Mouse (Mus musculus) layer of hippocampus, adult 2 months (tissue): ENCODE data around the gene Anp32b. TPM values are rescaled to one million over a fixed set of nuclear protein-coding genes. Genes with fewer than 3 reads are reported as not detected.

ENCODE experiments used
- DNase-seq, 2 experiments: peaks; one replicate each; pipeline ENCODE4 v3.0.0; 2022; ENCODE audit warnings: low spot score in 2 of 2
- H3K27ac ChIP-seq: fragments of 200-600 bp; 2 replicates; pipeline ENCODE4 v1.8.1; 2022
- H3K4me3 ChIP-seq: fragments of 200-600 bp; 2 replicates; pipeline ENCODE4 v1.8.1; 2022; ENCODE audit warnings: mild to moderate bottlenecking
- CTCF ChIP-seq: fragments of 200-600 bp; conservative IDR thresholded peaks from 2 replicates; pipeline ENCODE4 v1.8.1; 2022; ENCODE audit warnings: antibody characterized with exemption, mild to moderate bottlenecking, moderate library complexity
- total RNA-seq, 2 experiments: library from RNA; stranded (reverse); gene quantifications; 2 replicates each; pipeline ENCODE4 v1.2.3; 2021

Anp32b gene
- total RNA-seq, 2 experiments from 2014 or later = 54.4 to 56.5 TPM

DNA sequence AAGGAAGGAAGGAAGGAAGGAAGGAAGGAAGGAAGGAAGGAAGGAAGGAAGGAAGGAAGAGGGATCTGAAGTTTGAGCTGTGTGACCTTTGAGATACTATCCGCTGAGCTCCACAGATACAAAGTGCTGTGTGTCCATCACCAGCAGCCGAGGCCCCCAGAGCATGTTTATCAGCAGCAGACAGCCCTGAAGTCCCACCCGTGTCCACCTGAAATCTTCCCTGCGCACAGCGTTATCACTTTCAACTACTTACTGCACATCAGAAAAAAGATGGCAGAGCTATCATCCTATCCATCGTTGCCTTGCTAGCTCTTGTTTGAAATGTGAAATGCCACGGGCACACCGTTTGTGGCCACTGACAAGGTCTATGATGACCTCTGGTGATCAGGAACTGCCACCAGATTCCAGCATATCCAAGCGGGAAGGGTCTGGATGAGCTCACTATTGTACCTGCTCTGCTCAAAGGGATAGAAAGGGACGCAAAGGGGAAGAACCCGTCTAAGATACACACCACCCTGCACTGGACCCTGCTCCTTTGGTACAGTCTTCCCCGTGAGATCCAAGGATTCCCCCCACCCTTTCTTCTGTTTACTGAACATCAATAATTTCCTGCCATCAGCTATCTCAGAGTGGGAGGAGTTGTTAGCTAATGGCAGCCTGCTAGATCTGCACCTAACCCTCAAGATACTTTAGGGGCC, 18.2 kb upstream of the Anp32b start:
- TF ChIP-seq CTCF = no peak
- H3K27ac ChIP-seq = no peak overlapping the region
- DNase-seq = no peak
- no peak overlapping the region for H3K4me3 ChIP-seq

- Histone ChIP-seq H3K27ac (no peak overlapping the region), H3K4me3 (no peak overlapping the region)
- DNase-seq = no peak
- TF ChIP-seq CTCF = no peak
Observed at GRCm38 (mm10) chr4:46442501-46442900, 8.2 kb upstream of the Anp32b start.

DNA sequence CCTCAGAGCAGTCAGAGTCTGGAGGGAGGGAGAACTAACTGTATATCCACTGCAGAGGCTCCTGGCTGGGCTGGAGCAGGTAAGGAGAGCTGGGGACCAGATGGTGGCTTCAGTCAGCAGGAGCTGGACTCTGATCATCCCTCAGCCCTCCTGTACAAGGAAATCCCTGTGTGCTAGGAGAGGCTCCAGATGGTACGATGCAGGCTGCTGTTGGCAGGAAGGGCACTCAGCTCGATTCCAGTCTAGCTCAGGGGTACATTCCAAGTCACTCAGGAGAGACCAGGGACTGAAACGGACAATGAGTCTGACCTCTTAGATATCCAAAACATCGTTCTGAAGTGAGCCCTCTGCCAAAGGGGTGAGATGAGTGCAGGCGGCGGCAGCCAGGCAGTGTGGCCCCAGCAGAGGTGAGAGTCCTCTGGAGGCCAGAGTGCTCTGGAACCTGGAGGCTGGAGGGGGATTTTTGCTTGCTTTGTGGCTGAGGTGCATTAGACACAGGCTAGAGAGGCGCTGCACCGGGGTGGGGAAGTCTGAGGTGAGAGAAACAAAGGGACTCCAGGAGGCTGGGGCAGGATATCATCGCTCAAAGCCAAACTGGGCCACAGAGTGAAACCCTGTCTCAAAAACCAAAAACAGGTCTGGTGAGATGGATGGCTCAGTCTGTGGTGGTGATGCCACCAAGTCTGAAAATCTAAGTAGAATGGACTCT, 5.3 kb upstream of the Anp32b start:
- no peak overlapping the region for H3K27ac ChIP-seq
- no peak for TF ChIP-seq CTCF
- no peak for DNase-seq
- no peak overlapping the region for H3K4me3 ChIP-seq

DNA sequence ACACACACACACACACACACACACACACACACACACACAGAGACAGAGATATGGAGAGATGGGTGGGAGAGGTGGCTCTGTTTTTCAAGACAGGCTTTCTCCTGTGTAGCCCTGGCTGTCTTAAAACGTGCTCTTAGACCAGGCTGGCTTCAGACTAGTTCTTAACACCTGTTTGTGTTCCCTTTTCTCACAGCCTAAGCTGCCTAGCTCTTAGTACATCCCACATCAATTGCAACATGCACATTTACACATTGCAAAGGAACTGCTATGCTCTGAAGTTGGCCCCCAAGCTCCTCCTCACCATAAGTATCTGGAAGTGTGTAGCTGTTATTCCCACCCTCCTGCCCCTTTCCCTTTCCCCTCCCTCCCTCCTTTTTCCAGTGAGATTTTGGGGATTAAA, 3.2 kb upstream of the Anp32b start:
- Histone ChIP-seq H3K4me3 (no peak overlapping the region), H3K27ac (no peak overlapping the region)
- no peak for DNase-seq
- no peak for TF ChIP-seq CTCF

- Histone ChIP-seq H3K27ac (no peak overlapping the region), H3K4me3 (no peak overlapping the region)
- no peak for TF ChIP-seq CTCF
- no peak for DNase-seq
Observed at GRCm38 (mm10) chr4:46448886-46449285, 1.8 kb upstream of the Anp32b start.

DNA sequence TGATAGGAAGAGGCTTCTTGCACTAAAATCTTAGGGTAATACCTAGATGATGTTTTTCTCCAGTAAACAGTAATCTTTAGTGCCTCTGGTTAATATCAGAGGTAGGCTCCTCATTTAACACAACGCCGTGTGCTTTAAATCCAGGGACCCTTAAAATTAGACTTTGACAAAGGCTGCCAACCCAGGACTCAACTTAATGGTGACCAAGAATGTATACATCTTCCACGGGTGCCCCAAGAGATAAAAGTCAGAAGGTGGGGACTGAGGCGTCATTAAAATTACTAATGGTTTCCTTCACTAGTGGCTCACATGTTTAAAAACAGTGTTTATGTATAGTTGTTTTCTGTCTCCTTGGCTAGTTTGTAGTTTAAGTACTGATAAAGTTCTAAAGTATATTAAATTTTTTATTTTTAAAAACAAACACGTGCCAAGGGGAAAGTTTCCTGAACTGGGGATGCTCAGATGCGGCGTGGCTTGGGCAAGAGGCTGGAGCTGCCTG, 633 bp upstream of the Anp32b start:
- H3K27ac ChIP-seq = peak overlapping the region; percentile 97
- no peak for DNase-seq
- peak overlapping the region; percentile 87 for H3K4me3 ChIP-seq
- no peak for TF ChIP-seq CTCF

- DNase-seq = peak; percentile 31 to 40
- no peak for TF ChIP-seq CTCF
- Histone ChIP-seq H3K27ac (peak overlapping the region; percentile 97), H3K4me3 (peak overlapping the region; percentile 87)
Observed at GRCm38 (mm10) chr4:46451240-46451757, 597 bp downstream of the Anp32b start.

DNA sequence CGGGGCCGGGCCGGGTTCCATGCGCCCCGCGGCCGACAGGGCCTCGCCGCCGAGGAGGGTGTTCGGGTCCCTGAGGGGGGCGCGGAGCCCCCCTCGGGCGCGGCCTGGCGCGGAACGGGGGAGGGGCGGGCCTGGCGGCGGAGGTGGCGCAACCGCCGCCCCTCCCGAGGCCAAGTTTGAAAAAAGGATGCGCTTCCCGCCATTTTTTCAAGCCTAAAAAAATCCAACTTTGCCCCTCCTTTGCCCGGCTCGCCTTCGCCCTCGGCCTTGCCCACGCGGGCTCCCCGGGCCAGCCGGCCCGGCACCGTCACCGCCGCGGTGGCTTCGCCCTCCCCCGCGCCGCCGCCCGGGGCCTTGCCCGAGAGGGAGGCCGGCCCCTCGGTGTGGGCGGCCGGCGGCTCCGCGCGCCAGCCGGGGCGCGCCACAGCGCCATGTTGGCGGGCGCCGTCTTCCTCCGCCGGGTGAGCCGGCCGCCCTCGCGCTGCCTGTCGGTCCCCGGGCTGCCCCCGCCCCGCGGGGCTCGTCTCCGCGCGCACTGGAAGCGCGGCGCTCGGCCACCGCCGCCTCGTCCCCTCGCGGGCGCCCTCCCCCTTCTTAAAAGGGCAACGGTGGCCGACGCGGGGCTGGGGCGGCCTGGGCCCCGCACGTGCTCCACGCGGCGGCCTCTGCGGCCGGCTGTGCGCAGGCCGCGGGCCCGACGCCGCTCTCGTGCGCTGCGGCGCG, 1.2 kb downstream of the Anp32b start:
- peak in 1 of 2 experiments; percentile 61 for DNase-seq
- no peak for TF ChIP-seq CTCF
- Histone ChIP-seq H3K4me3 (peak overlapping the region; percentile 87), H3K27ac (peak overlapping the region; percentile 97)

DNA sequence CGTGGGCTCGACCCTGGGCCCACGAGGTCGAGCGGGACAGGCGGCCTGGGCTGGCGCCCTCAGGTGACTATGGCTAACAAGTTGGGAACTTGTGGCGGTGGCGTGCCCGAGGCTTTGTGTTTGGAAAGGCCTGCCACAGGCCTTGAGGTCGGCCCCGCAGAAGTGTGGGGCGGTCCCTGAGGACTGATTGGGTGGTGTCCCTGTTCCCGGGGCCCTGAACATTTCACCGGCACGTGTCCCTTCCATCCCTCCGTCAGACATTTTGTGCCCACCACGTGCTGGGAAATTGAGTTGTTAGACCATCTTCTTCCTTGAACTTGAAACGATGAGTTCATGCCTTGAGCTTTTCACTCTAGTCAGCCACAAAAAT, 1.8 kb downstream of the Anp32b start:
- DNase-seq = peak in 1 of 2 experiments; percentile 42
- TF ChIP-seq CTCF = no peak
- Histone ChIP-seq H3K4me3 (peak overlapping the region; percentile 87), H3K27ac (peak overlapping the region; percentile 97)

DNA sequence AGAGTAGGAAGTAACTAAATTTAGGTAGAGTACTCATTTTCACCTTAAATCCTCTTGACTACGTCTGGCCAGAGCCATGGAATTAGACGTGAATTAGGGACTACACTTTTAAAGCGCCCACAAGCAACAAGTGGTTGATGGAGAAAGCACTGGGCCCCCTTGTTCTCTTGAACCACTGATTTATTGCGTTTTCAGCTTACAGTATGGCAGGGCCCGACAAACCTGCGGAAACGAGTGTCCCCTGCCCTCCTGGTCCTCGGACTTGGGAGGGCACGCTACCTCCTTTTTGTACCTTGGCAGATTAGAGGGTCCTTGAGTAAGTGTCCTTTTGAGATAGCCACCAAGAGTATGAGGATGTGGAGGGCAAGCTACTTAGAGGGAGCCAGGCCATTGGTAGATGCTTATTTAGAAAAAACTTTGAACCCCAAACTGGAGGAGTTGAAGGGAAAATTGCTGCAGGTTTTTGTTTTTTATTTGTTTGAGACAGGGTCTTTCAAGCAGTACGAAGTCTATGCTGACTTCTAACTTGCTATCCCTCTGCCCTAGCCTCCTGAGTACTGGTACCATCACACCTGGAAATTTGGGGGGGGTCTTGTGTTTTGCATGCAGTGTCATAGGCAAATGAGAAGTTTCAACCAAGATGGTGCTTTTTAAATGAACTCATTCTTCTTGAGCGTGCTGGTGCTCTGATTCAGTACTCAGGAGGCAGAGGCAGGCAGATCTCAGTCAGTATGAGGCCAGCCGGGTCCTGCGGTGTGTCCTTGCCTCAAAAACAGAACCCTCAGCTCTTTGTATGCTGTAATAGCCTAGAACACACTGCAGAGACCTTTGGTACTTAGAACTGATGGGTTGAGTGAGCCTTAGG, 2.4 kb downstream of the Anp32b start:
- peak overlapping the region; percentile 87 for H3K4me3 ChIP-seq
- DNase-seq = no peak
- TF ChIP-seq CTCF = no peak
- H3K27ac ChIP-seq = peak overlapping the region; percentile 97; the same call in 1 of the 2 replicates

DNA sequence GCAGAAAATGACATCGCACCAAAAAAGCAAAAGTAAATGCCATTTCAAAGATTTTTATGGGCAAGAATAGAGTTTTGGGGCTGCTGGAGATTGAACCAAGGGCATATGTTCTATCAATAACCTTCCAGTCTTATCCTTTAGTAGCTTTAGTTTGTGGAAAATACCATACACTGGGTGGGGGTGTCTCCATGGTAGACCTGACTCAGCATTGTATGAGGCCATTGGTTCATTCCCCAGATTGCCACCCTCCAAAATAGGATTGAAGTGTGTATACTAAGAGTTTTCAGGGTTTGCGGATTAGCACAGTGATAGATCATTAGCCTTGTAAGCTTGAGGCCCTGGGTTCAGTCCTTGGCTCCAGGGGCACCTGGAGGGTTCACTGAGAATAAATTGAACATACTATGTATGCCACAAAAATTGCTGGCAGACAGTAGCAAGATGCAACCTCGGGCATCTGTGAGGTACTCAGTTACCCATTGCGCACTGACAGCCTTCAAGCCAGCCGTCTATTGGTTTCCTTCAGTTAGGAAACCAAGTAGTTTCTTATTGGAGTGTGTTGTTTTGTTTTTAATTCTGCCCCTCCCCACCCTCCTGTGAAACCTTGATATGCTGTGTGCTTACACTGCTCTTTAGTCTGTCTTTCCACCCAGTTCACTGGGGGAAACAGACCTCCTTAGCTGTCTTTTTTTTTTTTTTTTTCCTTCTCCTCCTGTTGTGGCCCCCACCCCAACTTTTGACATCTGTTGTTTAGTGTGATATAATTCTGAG, 3.6 kb downstream of the Anp32b start:
- Histone ChIP-seq H3K27ac (peak overlapping the region; percentile 28), H3K4me3 (no peak overlapping the region)
- DNase-seq = no peak
- no peak for TF ChIP-seq CTCF
